Mouse (Mus musculus) liver, adult 2 months (tissue): Measurements from ENCODE around the gene Tbc1d16. TPM values are rescaled to one million over a fixed set of nuclear protein-coding genes. Genes with fewer than 3 reads are reported as not detected.

Experiments used
- DNase-seq: peaks from one replicate; pipeline ENCODE4 v3.0.0-alpha.2; 2011; ENCODE audit warnings: low read depth, low spot score; ENCODE audit errors: extremely low read depth
- H3K27ac ChIP-seq: fragments of 200-500 bp; replicated peaks from 2 replicates; pipeline ENCODE4 v1.5.1; 2012; ENCODE audit warnings: low read depth, mild to moderate bottlenecking, control low read depth, inconsistent platforms, low read length; ENCODE audit not compliant: insufficient read depth
- H3K27me3 ChIP-seq: fragments of 200-500 bp; 2 replicates; pipeline ENCODE4 v1.6.1; 2012; ENCODE audit warnings: mild to moderate bottlenecking, moderate library complexity, low read length, inconsistent platforms; ENCODE audit not compliant: control insufficient read depth, insufficient read depth
- H3K36me3 ChIP-seq: fragments of 200-500 bp; 2 replicates; pipeline ENCODE4 v1.6.1; 2012; ENCODE audit warnings: low read length, inconsistent platforms; ENCODE audit not compliant: control insufficient read depth, insufficient read depth
- H3K4me1 ChIP-seq: fragments of 200-500 bp; 2 replicates; pipeline ENCODE4 v1.6.1; 2011; ENCODE audit warnings: low read length; ENCODE audit not compliant: control insufficient read depth, insufficient read depth
- H3K4me3 ChIP-seq: fragments of 200-500 bp; 2 replicates; pipeline ENCODE4 v1.5.1; 2011; ENCODE audit warnings: low read depth, mild to moderate bottlenecking, control low read depth, low read length, moderate library complexity; ENCODE audit not compliant: insufficient read depth
- H3K79me2 ChIP-seq: fragments of 200-500 bp; 2 replicates; pipeline ENCODE4 v1.6.1; 2012; ENCODE audit warnings: inconsistent platforms, mild to moderate bottlenecking, low read length, moderate library complexity; ENCODE audit not compliant: control insufficient read depth, insufficient read depth
- H3K9ac ChIP-seq: fragments of 200-500 bp; 2 replicates; pipeline ENCODE4 v1.6.1; 2012; ENCODE audit warnings: low read depth, mild to moderate bottlenecking, control low read depth, inconsistent platforms, low read length
- CTCF ChIP-seq: fragments of 200-500 bp; IDR thresholded peaks from 2 replicates; pipeline ENCODE4 v1.5.1; 2011; ENCODE audit warnings: low read depth, low read length, control low read depth
- POLR2A ChIP-seq: fragments of 200-500 bp; IDR thresholded peaks from 2 replicates; pipeline ENCODE4 v1.6.1; 2011; ENCODE audit warnings: low read length, control low read depth; ENCODE audit not compliant: insufficient read depth; ENCODE audit errors: extremely low read depth
- WGBS: fragments of 180-500 bp; shearing (Covaris S2); methylation state at CpG from one replicate; pipeline ENCODE4 v1.1.7; 2018; 5-methylcytosine and 5-hydroxymethylcytosine counted together
- polyA plus RNA-seq: library from polyadenylated mRNA; depleted of rRNA; stranded (reverse); fragments of >200 nt; gene quantifications from 2 replicates; pipeline ENCODE4 v1.2.3, GENCODE M21; 2012
- total RNA-seq: library from RNA; depleted of rRNA; stranded (reverse); fragments of >200 nt; gene quantifications from 2 replicates; pipeline ENCODE4 v1.2.3, GENCODE M21; 2014

Tbc1d16 gene
- total and polyA plus RNA-seq, 2 experiments, result 4.6 to 9.5 TPM

GRCm38 (mm10) chr11:119127147-119127546, 101.2 kb downstream of the Tbc1d16 start:
- Histone ChIP-seq H3K4me3 (peak overlapping the region; percentile 29; the same call in 1 of the 2 replicates), H3K79me2 (no peaks in the 10 kb centered on the region), H3K27ac (peak overlapping the region; percentile 73), H3K4me1 (peaks cover 22% of the 10 kb centered on the region), H3K36me3 (no peaks in the 10 kb centered on the region), H3K9ac (peak overlapping the region; percentile 39; the same call in 1 of the 2 replicates), H3K27me3 (no peaks in the 10 kb centered on the region)
- TF ChIP-seq POLR2A, result no peak
- TF ChIP-seq CTCF, result no peak
- peak; percentile 88 for DNase-seq
- 10% methylated on average over 12 of the region's 12 CpGs for WGBS

- Histone ChIP-seq H3K4me3 (peak overlapping the region; percentile 5; the same call in 1 of the 2 replicates), H3K4me1 (peaks cover 22% of the 10 kb centered on the region), H3K27me3 (no peaks in the 10 kb centered on the region), H3K9ac (peak overlapping the region; percentile 13), H3K27ac (peak overlapping the region; percentile 73), H3K79me2 (no peaks in the 10 kb centered on the region), H3K36me3 (no peaks in the 10 kb centered on the region)
- 4% methylated on average over 23 of the region's 23 CpGs for WGBS
- peak; percentile 96 for DNase-seq
- TF ChIP-seq POLR2A (0 out of 2 replicates have a peak, but pooled peaks have one; percentile 13), CTCF (peak; percentile 71)
These were observed 102.1 kb downstream of the Tbc1d16 start for GRCm38 (mm10) chr11:119125929-119126861.

- Histone ChIP-seq H3K27me3 (no peaks in the 10 kb centered on the region), H3K9ac (no peak overlapping the region), H3K4me3 (no peak overlapping the region), H3K27ac (no peak overlapping the region), H3K36me3 (no peaks in the 10 kb centered on the region), H3K79me2 (no peaks in the 10 kb centered on the region), H3K4me1 (peaks cover 22% of the 10 kb centered on the region)
- DNase-seq, result peak; percentile 26
- TF ChIP-seq POLR2A (no peak), CTCF (no peak)
- WGBS, result 70% methylated on average over 6 of the region's 6 CpGs
These were observed 103.8 kb downstream of the Tbc1d16 start for GRCm38 (mm10) chr11:119124536-119124935.

GRCm38 (mm10) chr11:119123522-119124319, 104.6 kb downstream of the Tbc1d16 start:
- peaks cover 22% of the 10 kb centered on the region for H3K4me1 ChIP-seq
- H3K4me3 ChIP-seq, result no peak overlapping the region
- 58% methylated on average over 5 of the region's 5 CpGs for WGBS
- H3K27ac ChIP-seq, result no peak overlapping the region
- H3K36me3 ChIP-seq, result no peaks in the 10 kb centered on the region
- H3K27me3 ChIP-seq, result no peaks in the 10 kb centered on the region
- no peak overlapping the region for H3K9ac ChIP-seq
- peak; percentile 51 for DNase-seq
- no peaks in the 10 kb centered on the region for H3K79me2 ChIP-seq
- TF ChIP-seq CTCF (no peak), POLR2A (no peak)

- no peak overlapping the region for H3K4me3 ChIP-seq
- whole genome bisulfite sequencing, result 83% methylated on average over 5 of the region's 5 CpGs
- H3K27me3 ChIP-seq, result no peaks in the 10 kb centered on the region
- H3K36me3 ChIP-seq, result no peaks in the 10 kb centered on the region
- no peaks in the 10 kb centered on the region for H3K79me2 ChIP-seq
- no peak for DNase-seq
- no peak for TF ChIP-seq POLR2A
- no peak for TF ChIP-seq CTCF
- H3K27ac ChIP-seq, result no peak overlapping the region
- H3K9ac ChIP-seq, result no peak overlapping the region
- peaks cover 14% of the 10 kb centered on the region for H3K4me1 ChIP-seq
These were observed 105.9 kb downstream of the Tbc1d16 start for GRCm38 (mm10) chr11:119122396-119122795.
